Mouse (Mus musculus) T-cell, adult 66 days (primary cell): ENCODE results near the gene Sord. TPM values are rescaled to one million over a fixed set of nuclear protein-coding genes. Genes with fewer than 3 reads are reported as not detected.

Experiments
- total RNA-seq, 2 experiments: library from RNA; stranded (reverse); gene quantifications; 3 replicates in 1 of 2; 4 replicates in 1 of 2; pipeline ENCODE4 v1.2.4; 2023

The Sord gene
- total RNA-seq: 1 to 10 TPM; 3.3 to 4.0 TPM

GRCm38 (mm10) chr2:122234611-122235288, at the start of gene Sord:
Gene Sord, plus strand, starts transcription at chr2:122234749.

GRCm38 (mm10) chr2:122186106-122186505, 48.4 kb upstream of the Sord start, which contains the start of the genes Patl2 and Terb2:
Gene Patl2, minus strand, starts transcription at chr2:122186189.
Gene Terb2, plus strand, starts transcription at chr2:122186272.

DNA sequence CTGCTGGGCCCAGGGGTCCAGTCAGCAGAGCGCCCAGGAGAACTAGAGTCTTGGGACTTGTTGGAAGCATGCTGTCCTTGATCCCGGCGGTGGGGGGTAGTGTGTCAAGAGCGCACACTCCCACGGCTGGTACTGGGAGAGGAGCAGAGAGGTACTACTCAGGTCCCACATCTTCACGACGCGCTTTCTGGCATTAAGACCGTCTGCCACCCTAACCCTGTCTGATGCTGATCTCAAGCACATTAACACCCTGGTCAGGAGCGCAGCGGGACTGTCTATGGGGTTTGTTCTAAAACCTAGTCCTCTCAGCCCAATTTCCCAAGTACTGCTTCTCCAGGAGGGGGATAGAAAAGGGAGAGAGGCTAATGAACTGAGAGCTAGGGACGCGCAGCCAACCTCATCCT, 63.5 kb downstream of the Sord start, which contains the start of gene Duox2:
Duox2 (minus strand) TSS at position 354 of the 404 bp plus-strand sequence.

DNA sequence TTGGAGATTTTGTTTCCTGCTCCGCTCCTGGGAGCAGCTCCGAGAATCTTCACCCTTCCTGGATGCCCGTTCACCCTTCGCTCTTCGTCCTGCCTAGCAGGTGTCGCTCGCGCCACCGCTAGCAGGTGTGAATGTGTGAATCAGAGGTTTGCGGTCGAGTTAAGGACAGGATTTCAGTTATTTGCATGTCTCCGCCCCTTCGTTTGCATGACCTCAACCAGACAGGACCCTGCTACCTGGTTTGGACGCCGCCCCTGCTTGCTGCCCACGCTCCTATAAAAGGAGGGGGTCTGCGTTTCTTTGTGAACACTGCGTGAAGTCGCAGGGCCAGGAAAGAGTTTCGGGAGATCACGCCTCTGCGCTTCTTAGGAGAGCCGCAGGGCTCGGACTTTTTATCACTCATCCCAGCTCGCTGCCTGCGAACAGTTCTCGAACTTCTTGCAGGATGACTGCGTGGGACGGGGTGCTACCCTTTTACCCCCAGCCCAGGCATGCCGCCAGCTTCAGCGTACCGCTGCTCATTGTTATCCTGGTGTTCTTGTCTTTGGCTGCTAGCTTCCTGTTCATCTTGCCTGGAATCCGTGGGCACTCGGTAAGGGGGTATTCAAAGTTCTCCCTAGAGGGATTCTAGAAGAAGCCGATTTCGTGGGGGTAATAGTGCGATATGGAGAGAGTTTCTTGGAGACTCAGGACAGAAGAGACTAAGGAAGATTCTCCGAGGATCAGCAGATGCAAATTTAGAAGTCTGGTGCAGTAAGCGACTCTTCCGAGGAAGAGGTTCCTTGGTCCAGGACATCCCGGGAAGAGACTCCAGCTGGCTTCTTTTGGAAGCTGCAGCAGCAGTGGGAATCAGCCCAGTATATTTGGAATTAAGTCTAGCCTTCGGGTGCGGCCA, 64.3 kb downstream of the Sord start, which contains the start of gene Duoxa2:
Duoxa2 (plus strand) TSS at position 305 of the 895 bp plus-strand sequence.

GRCm38 (mm10) chr2:122313536-122313935, 79.0 kb downstream of the Sord start, which contains the start of gene Duoxa1:
Gene Duoxa1, minus strand, starts transcription at chr2:122313730.

Other genes with a start within 250 kb of the Sord start
- gene Eif3j1, start 206.2 kb upstream of the Sord start, total RNA-seq: 10 to 100 TPM; 40.7 to 49.5 TPM
- gene Spg11, start 116.4 kb upstream of the Sord start, total RNA-seq: 10 to 100 TPM; 25.8 to 28.9 TPM
- gene B2m, start 87.1 kb upstream of the Sord start, total RNA-seq: 1,000 to 10,000 TPM; 2,534 to 2,720 TPM
- 1 to 10 TPM; 1.3 to 1.7 TPM for gene Trim69, start 74.0 kb upstream of the Sord start, total RNA-seq
- gene Patl2, start 48.6 kb upstream of the Sord start, total RNA-seq: not detected
- not detected for gene Terb2, start 48.5 kb upstream of the Sord start, total RNA-seq
- not detected for gene Duox2, start 63.7 kb downstream of the Sord start, total RNA-seq
- gene Duoxa2, start 64.2 kb downstream of the Sord start, total RNA-seq: not detected
- not detected for gene Duoxa1, start 79.0 kb downstream of the Sord start, total RNA-seq
- gene Duox1, start 80.9 kb downstream of the Sord start, total RNA-seq: not detected
- 1 to 10 TPM; 7.6 to 8.6 TPM for gene Shf, start 134.4 kb downstream of the Sord start, total RNA-seq
- 100 to 1,000 TPM; 135 to 138 TPM for gene Slc28a2, start 191.7 kb downstream of the Sord start, total RNA-seq